Mouse (Mus musculus) small intestine, adult 2 months (tissue): ENCODE results near the gene Trpm1. TPM values are rescaled to one million over a fixed set of nuclear protein-coding genes. Genes with fewer than 3 reads are reported as not detected.

Experiments used
- H3K27ac ChIP-seq: fragments of 200-500 bp; 2 replicates; pipeline ENCODE4 v1.5.1; 2012; ENCODE audit warnings: low read depth, low read length, control low read depth, inconsistent platforms; ENCODE audit not compliant: insufficient read depth
- H3K27me3 ChIP-seq: fragments of 200-500 bp; 2 replicates; pipeline ENCODE4 v1.6.1; 2012; ENCODE audit warnings: mild to moderate bottlenecking, moderate library complexity, low read length, inconsistent platforms; ENCODE audit not compliant: control insufficient read depth, insufficient read depth
- H3K36me3 ChIP-seq: fragments of 200-500 bp; 2 replicates; pipeline ENCODE4 v1.6.1; 2012; ENCODE audit warnings: mild to moderate bottlenecking, low read length, control low read depth, inconsistent platforms; ENCODE audit not compliant: control insufficient read depth, insufficient read depth
- H3K4me1 ChIP-seq: fragments of 200-500 bp; 2 replicates; pipeline ENCODE4 v1.6.1; 2012; ENCODE audit warnings: low read length, inconsistent platforms, mixed read lengths; ENCODE audit not compliant: control insufficient read depth, insufficient read depth, insufficient read length
- H3K4me3 ChIP-seq: fragments of 200-500 bp; 2 replicates; pipeline ENCODE4 v1.5.1; 2012; ENCODE audit warnings: low read depth, mild to moderate bottlenecking, control low read depth, inconsistent platforms, low read length, moderate library complexity
- CTCF ChIP-seq: fragments of 200-500 bp; IDR thresholded peaks from 2 replicates; pipeline ENCODE4 v1.5.1; 2012; ENCODE audit warnings: low read depth, mild to moderate bottlenecking, control low read depth, inconsistent platforms, low read length, moderate library complexity, mixed read lengths; ENCODE audit not compliant: insufficient replicate concordance, insufficient read length; ENCODE audit errors: extremely low read depth
- POLR2A ChIP-seq: fragments of 200-500 bp; IDR thresholded peaks from 2 replicates; pipeline ENCODE4 v1.6.1; 2012; ENCODE audit warnings: low read depth, mild to moderate bottlenecking, control low read depth, inconsistent platforms, low read length, moderate library complexity
- WGBS: fragments of 180-500 bp; shearing (Covaris S2); methylation state at CpG from one replicate; pipeline ENCODE4 v1.1.7; 2018; 5-methylcytosine and 5-hydroxymethylcytosine counted together
- polyA plus RNA-seq: library from polyadenylated mRNA; depleted of rRNA; stranded (reverse); fragments of >200 nt; gene quantifications from 2 replicates; pipeline ENCODE4 v1.2.3, GENCODE M21; 2012

Gene Trpm1
- polyA plus RNA-seq, 1 experiment = 0.05 TPM

DNA sequence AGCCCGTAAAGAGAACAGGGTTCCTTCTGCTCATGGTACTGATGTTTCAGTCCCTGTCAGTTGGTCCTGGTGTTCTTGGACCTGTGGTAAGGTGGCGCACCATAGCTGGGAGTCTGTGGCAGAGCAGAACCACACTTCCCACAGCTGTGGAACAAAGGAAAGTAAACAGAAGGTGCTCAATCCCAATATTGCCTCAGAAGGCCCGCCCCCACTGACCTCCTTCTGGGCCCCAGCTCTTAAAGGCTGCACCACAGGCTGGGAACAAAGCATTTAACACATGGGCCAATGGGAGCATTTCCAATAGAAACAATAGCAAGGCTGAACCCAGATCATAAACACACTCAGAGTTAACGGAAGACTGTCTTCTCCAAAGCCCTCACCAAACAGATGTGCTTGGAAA lies 82.9 kb downstream of the Trpm1 start:
- 72% methylated on average over 4 of the region's 4 CpGs for WGBS
- Histone ChIP-seq H3K36me3 (no peaks in the 10 kb centered on the region), H3K4me3 (no peak overlapping the region), H3K27me3 (no peaks in the 10 kb centered on the region), H3K4me1 (no peaks in the 10 kb centered on the region), H3K27ac (no peak overlapping the region)
- no peak for TF ChIP-seq POLR2A
- no peak for TF ChIP-seq CTCF

DNA sequence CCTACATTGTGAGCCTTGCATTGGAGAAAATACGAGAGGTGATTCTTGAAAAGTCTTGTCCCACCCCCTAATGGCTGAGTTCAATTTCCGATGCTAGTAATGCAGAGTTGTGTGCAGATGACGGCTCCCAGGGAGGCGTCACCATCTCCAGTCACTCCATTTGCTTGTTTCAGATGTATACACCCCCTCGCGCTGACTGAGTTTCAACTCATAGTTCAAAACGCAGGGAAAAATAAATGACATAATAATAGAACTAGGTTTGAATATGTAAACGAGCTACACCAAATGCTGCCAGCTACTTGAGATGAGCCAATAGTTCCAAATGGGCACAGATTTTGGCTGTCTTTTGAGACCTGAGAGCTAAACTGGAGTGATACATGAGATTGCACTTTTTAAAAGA lies 84.1 kb downstream of the Trpm1 start:
- no peaks in the 10 kb centered on the region for H3K4me1 ChIP-seq
- TF ChIP-seq CTCF = no peak
- TF ChIP-seq POLR2A = no peak
- H3K27ac ChIP-seq = no peak overlapping the region
- WGBS = 93% methylated on average over 8 of the region's 8 CpGs
- no peak overlapping the region for H3K4me3 ChIP-seq
- no peaks in the 10 kb centered on the region for H3K36me3 ChIP-seq
- H3K27me3 ChIP-seq = no peaks in the 10 kb centered on the region

DNA sequence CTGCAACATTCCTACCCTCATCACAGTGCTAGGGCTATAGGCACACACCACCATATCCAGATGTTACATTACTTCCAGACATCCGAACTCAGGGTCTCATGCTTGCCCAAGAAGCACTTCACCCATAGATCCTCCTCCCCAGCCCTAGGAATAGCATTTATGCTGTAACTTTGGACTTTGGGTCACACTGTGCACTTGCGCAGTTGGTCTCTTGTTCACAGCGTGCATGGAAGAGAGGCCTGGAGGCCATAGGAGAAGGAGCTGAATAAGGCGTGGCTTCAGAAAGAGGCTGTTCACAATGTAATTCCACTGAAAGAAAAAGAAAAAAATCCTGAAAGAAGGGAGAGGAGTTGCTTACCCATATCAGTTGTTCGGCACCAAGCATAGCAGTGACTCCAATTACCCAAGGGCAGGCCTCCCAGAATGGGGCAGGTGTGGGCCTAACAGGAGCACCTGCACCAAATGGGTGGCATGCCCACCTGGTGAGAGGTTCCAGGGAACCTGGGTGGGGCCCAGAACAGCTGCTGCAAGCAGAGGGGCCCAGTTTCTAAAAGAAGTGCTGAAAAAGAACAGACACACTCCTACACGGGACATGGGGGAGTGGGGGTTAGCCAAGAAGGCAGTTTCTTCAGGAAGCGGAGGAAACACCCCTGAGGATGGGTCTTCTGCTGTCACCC lies 84.9 kb downstream of the Trpm1 start:
- H3K27me3 ChIP-seq = no peaks in the 10 kb centered on the region
- H3K36me3 ChIP-seq = no peaks in the 10 kb centered on the region
- 64% methylated on average over 7 of the region's 7 CpGs for WGBS
- no peak overlapping the region for H3K27ac ChIP-seq
- H3K4me3 ChIP-seq = no peak overlapping the region
- H3K4me1 ChIP-seq = no peaks in the 10 kb centered on the region
- TF ChIP-seq CTCF (no peak), POLR2A (no peak)

DNA sequence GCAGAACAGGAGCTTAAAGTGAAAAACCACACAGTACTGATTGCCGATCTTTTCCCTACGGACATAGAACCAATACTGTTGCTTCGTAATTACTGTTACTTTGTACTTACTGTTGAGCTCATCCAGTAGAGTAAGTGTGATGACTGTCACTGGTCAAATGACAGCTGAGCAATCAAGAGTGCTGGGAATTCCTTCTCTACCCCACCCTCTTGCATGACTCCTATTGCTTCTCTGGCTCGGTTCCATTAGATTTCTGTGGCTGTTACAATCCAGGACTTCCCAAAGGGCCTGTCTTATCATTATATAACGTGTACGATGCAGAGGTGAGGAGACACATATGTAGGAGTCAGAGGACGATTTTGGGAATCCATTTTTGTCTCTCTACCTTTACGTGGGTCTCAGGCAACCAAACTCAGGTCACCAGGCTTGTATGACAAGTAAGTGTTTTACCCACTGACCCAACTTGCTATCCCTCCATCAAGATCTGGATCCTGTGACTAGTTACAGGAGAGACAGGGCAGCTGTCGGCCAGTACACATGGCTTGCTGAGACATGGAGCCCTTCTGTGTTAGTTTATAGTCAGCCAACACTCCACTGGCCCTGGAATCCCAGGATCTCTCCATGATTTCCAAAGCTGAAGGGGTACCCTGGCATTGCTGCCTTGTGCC lies 85.6 kb downstream of the Trpm1 start:
- Histone ChIP-seq H3K36me3 (no peaks in the 10 kb centered on the region), H3K4me1 (no peaks in the 10 kb centered on the region), H3K27me3 (no peaks in the 10 kb centered on the region), H3K27ac (no peak overlapping the region), H3K4me3 (no peak overlapping the region)
- TF ChIP-seq CTCF (no peak), POLR2A (no peak)
- 64% methylated on average over 9 of the region's 9 CpGs for WGBS

DNA sequence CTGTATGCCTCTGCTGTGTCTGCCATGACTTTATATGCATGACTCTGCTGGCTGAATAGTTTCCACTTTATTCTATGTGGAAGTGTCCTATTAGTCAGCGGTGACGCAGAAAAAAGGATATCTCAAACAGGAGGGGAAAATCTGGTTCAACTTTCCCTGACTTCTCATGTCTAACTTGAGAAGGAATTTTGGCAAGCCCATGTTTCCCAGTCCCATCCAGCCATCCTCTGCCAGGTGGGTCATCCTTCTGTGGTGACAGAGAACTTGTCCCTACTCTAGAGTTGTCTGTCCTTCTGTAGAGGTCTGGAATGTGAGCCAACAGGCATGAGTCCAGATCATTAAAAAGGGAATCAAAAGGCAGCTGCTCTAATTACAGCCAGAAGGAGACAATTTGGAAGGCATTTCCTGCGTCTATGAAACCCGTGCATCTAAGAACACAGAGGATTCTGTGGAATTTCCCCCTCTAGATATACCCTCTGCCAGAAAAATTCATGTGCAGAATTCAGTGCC lies 86.2 kb downstream of the Trpm1 start:
- Histone ChIP-seq H3K4me3 (no peak overlapping the region), H3K27me3 (no peaks in the 10 kb centered on the region), H3K36me3 (no peaks in the 10 kb centered on the region), H3K27ac (no peak overlapping the region), H3K4me1 (no peaks in the 10 kb centered on the region)
- WGBS = 78% methylated on average over 4 of the region's 4 CpGs
- TF ChIP-seq POLR2A (no peak), CTCF (no peak)

DNA sequence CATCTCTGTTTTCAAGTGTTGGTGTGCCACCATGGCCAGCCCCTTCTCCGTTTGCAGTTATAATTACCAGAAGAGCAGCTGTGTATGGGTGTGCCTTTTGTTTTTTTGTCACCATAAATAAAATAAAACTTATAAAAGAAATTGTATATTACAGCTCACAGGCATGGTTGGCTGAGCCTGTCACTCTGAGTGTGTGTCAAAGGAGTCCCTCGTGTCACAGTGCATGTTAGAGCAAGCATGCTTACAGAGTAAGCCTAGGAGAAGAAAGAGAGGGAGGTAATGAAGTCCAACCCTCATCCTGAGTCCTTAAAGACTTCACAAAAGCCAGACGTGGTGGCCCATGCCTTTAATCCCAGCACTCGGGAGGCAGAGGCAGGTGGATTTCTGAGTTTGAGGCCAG lies 88.8 kb downstream of the Trpm1 start:
- Histone ChIP-seq H3K27me3 (no peaks in the 10 kb centered on the region), H3K4me3 (no peak overlapping the region)
- WGBS = 74% methylated on average over 4 of the region's 4 CpGs

DNA sequence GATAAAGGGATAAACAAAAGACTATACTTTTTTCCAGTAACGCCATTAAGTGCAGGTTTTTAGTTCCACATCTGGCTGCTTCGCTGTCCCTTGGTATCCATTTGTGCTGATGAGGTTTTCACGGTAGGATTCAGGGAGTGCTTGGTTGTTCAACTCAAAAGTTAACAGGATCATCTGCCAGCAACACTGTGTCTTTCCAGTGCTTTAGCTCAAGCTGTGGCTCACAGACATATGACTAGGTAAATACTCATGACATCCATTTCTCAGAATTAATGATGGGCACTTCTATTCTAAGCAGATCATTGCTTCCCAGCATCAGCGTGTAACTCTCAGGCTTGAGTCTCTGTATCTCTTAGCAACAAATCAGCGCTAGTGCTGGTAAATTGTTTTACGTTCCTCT lies 90.7 kb downstream of the Trpm1 start:
- Histone ChIP-seq H3K27me3 (no peaks in the 10 kb centered on the region), H3K27ac (no peak overlapping the region), H3K4me3 (no peak overlapping the region), H3K4me1 (no peaks in the 10 kb centered on the region), H3K36me3 (no peaks in the 10 kb centered on the region)
- WGBS = 83% methylated on average over 6 of the region's 6 CpGs
- TF ChIP-seq CTCF (no peak), POLR2A (no peak)

More for the DNA sequence above, 88.8 kb downstream of the Trpm1 start:
- Histone ChIP-seq H3K36me3 (no peaks in the 10 kb centered on the region), H3K4me1 (no peaks in the 10 kb centered on the region), H3K27ac (no peak overlapping the region)
- TF ChIP-seq CTCF (no peak), POLR2A (no peak)
